Mouse (Mus musculus) thymus, adult 2 months (tissue): ENCODE results near the gene Fam186b.

ENCODE experiments used
- CTCF ChIP-seq: fragments of 200-500 bp; IDR thresholded peaks from 2 replicates; pipeline ENCODE4 v1.5.1; 2012; ENCODE audit warnings: mild to moderate bottlenecking, control low read depth, low read length, moderate library complexity, borderline replicate concordance; ENCODE audit not compliant: control insufficient read depth, poor library complexity, insufficient read depth; ENCODE audit errors: extremely low read depth
- POLR2A ChIP-seq: fragments of 200-500 bp; IDR thresholded peaks from 2 replicates; pipeline ENCODE4 v1.6.1; 2012; ENCODE audit warnings: mild to moderate bottlenecking, low read length, control low read depth, moderate library complexity; ENCODE audit not compliant: control insufficient read depth, poor library complexity, insufficient read depth; ENCODE audit errors: extremely low read depth

GRCm38 (mm10) chr15:99341102-99341501, 45.4 kb upstream of the Fam186b start:
- TF ChIP-seq POLR2A, result no peak
- no peak for TF ChIP-seq CTCF
